Mouse (Mus musculus) spleen, adult 2 months (tissue): ENCODE measurements at regions not wholly inside any gene's neighbourhood (a gene's known extent, or its start where the extent isn't known, plus 50 kb on each side); places are given as distances from the start of the nearest gene placed in this dataset.

Experiments
- DNase-seq, 2 experiments: peaks; one replicate each; pipeline versions ENCODE4 v3.0.0 to v3.0.0-alpha.2; 2012 to 2021; ENCODE audit warnings: low spot score in 2 of 2, low read depth in 1 of 2
- H3K27ac ChIP-seq: fragments of 200-500 bp; 2 replicates; pipeline ENCODE4 v1.5.1; 2012; ENCODE audit warnings: low read length, inconsistent platforms; ENCODE audit not compliant: insufficient read depth
- H3K27me3 ChIP-seq: fragments of 200-500 bp; 2 replicates; pipeline ENCODE4 v1.6.1; 2012; ENCODE audit warnings: mild to moderate bottlenecking, moderate library complexity, low read length, inconsistent platforms; ENCODE audit not compliant: control insufficient read depth, insufficient read depth
- H3K36me3 ChIP-seq: fragments of 200-500 bp; 2 replicates; pipeline ENCODE4 v1.6.1; 2012; ENCODE audit warnings: mild to moderate bottlenecking, low read length, inconsistent platforms; ENCODE audit not compliant: control insufficient read depth, insufficient read depth
- H3K4me1 ChIP-seq: fragments of 200-500 bp; 2 replicates; pipeline ENCODE4 v1.6.1; 2011; ENCODE audit warnings: inconsistent platforms; ENCODE audit not compliant: control insufficient read depth, insufficient read depth, insufficient read length
- H3K4me3 ChIP-seq: fragments of 200-500 bp; 2 replicates; pipeline ENCODE4 v1.5.1; 2011; ENCODE audit warnings: mild to moderate bottlenecking, inconsistent platforms; ENCODE audit not compliant: insufficient read depth, insufficient read length; ENCODE audit errors: extremely low read depth
- CTCF ChIP-seq: fragments of 200-500 bp; IDR thresholded peaks from 2 replicates; pipeline ENCODE4 v1.5.1; 2011; ENCODE audit warnings: mild to moderate bottlenecking, inconsistent platforms; ENCODE audit not compliant: insufficient read depth, insufficient read length, insufficient replicate concordance; ENCODE audit errors: extremely low read depth
- POLR2A ChIP-seq: fragments of 200-500 bp; IDR thresholded peaks from 2 replicates; pipeline ENCODE4 v1.6.1; 2011; ENCODE audit warnings: low read depth, low read length, inconsistent platforms
- WGBS: fragments of 180-500 bp; shearing (Covaris S2); methylation state at CpG from one replicate; pipeline ENCODE4 v1.1.7; 2018; 5-methylcytosine and 5-hydroxymethylcytosine counted together

DNA sequence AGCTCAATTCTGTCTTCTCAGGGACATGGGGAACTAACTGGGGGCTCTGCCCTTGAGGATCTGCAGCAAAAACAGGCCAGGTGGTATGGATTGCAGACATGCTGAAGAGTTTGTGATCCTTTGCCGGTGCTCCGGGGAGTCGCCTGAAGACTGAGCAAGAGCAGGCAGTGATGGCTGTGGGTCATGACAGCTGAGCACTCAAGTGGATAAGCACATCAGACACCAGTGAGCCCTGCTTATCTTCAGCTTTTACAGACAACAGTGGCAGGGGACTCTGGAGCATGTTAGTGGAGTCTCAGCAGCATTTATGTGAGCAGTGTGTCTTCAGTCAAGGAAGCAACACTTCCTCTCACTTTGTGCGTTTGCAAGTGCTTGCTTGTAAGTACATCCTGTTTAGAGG lies 221.1 kb upstream of the Wscd1 start:
- DNase-seq = no peak
- no peaks in the 10 kb centered on the region for H3K36me3 ChIP-seq
- TF ChIP-seq CTCF = no peak
- TF ChIP-seq POLR2A = no peak
- no peaks in the 10 kb centered on the region for H3K4me1 ChIP-seq
- 73% methylated on average over 4 of the region's 4 CpGs for WGBS
- no peaks in the 10 kb centered on the region for H3K27me3 ChIP-seq
- no peak overlapping the region for H3K4me3 ChIP-seq
- H3K27ac ChIP-seq = no peak overlapping the region

DNA sequence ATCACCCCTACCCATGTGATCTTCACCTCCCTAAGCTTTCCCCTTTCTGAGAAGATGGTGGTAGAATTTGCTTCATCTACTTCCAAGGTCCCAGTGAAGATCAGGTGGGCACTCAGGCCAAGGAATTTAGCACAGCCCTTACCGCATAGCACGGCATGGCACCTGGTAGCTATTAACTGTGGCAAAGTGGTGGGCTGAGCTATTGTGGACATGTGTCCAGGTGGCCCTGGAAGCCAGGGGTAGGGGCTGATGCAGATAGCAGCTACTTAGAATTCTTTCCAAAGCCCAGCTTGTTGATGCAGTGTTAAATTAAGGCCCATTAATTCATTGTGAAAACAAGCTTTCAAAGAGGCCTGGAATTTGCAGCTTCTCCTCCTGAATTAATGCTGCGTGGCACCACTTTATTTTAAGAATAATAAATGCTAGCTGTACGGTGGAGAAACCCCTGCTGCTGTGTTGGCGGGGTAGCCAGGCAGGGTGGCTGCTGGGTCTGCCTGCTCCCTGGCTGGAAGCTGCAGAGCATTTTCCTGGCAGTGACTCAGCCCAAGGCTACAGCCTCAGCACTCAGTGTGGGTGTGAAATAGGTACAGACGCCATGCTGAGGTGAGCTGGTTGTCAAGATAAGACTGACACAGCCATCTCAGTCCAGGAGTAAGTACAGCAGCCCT lies 208.4 kb upstream of the Wscd1 start:
- H3K36me3 ChIP-seq = no peaks in the 10 kb centered on the region
- 80% methylated on average over 6 of the region's 6 CpGs for WGBS
- no peak for DNase-seq
- H3K27me3 ChIP-seq = no peaks in the 10 kb centered on the region
- no peak for TF ChIP-seq POLR2A
- no peak for TF ChIP-seq CTCF
- no peak overlapping the region for H3K4me3 ChIP-seq
- H3K27ac ChIP-seq = no peak overlapping the region
- no peaks in the 10 kb centered on the region for H3K4me1 ChIP-seq

DNA sequence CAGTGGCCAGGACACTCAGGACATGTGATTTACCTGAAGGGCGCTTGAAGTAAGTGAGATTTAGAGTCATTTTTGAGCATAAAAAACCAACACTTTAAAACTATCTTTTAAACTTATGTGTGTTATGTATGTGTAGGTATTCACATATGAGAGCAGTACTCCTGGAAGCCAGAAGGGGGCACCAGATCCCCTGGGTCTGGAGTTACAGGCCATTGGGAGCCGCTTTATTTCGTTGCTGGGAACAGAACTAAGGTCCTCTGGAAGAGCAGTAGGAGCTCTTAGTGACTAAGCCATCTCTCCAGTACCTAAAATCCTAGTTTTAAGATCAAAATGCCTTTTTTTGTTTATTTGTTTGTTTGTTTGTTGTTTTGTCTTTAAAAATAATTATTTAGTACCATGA lies 192.3 kb upstream of the Wscd1 start:
- 81% methylated on average over 3 of the region's 3 CpGs for WGBS
- no peaks in the 10 kb centered on the region for H3K27me3 ChIP-seq
- no peak overlapping the region for H3K27ac ChIP-seq
- no peaks in the 10 kb centered on the region for H3K36me3 ChIP-seq
- no peaks in the 10 kb centered on the region for H3K4me1 ChIP-seq
- no peak overlapping the region for H3K4me3 ChIP-seq
- no peak for TF ChIP-seq CTCF
- no peak for TF ChIP-seq POLR2A
- DNase-seq = no peak

DNA sequence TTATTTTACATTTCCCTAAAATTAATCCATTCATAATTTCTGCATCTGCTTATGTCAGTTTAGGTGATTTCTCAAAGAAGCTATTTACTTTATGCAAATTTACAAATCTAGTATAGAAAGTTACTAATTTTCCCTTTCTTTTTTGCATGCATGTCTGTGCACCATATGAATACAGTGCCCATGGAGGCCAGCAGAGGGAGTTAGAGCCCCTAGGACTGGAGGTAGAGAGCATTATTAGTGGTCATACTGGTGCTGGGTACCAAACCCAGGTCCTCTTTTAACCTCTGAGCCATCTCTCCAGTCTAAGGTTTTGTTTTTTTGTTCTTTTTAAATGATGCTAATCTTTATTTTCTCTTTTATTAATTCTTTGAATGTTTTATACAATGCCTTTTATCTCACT lies 184.9 kb upstream of the Wscd1 start:
- TF ChIP-seq POLR2A = no peak
- TF ChIP-seq CTCF = no peak
- DNase-seq = no peak

DNA sequence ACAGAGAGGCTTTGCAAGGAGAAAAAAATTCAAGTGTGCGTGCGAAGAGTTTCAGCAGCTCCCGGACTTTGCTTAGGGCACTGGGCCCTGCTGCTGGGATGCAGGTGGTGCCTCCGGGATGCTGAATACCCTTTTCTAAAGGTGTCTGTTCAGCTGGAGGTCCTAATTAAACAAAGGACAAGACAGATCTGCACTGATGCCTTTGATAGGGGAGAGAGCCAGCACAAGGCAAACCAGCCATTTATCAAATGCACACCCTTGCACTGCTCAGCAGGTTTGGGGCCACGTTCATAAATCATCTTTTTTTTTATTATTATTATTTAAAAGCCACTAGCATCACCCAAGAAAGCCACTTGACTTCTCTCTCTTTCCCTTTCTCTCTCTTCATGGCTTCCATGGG lies 172.9 kb upstream of the Wscd1 start:
- TF ChIP-seq POLR2A (no peak), CTCF (no peak)
- Histone ChIP-seq H3K4me3 (no peak overlapping the region), H3K4me1 (no peaks in the 10 kb centered on the region), H3K27ac (no peak overlapping the region), H3K27me3 (no peaks in the 10 kb centered on the region), H3K36me3 (no peaks in the 10 kb centered on the region)
- WGBS = 85% methylated on average over 5 of the region's 5 CpGs
- no peak for DNase-seq

More for the DNA sequence above, 184.9 kb upstream of the Wscd1 start:
- Histone ChIP-seq H3K27ac (no peak overlapping the region), H3K4me3 (no peak overlapping the region), H3K4me1 (no peaks in the 10 kb centered on the region), H3K36me3 (no peaks in the 10 kb centered on the region), H3K27me3 (no peaks in the 10 kb centered on the region)

DNA sequence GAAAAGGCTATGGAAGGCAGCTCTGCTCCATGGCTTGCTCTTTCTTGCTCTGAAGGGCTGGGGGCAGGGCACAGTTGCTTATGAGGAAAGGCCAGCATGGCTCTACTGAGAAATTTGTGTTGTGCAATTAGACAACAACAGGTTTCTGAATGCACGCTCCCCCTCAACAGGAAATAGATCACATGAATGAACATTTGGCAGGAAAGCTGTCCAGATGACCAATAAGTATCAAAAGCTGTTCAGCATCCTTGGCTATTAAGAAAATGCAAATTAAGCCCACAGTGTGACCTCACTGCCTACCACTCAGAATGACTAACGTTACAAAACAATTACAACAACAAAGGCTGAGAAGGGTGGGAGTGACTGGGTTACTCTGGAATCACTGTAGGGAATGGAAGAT lies 167.9 kb upstream of the Wscd1 start:
- H3K4me3 ChIP-seq = no peak overlapping the region
- DNase-seq = no peak
- 61% methylated on average over 2 of the region's 2 CpGs for WGBS

DNA sequence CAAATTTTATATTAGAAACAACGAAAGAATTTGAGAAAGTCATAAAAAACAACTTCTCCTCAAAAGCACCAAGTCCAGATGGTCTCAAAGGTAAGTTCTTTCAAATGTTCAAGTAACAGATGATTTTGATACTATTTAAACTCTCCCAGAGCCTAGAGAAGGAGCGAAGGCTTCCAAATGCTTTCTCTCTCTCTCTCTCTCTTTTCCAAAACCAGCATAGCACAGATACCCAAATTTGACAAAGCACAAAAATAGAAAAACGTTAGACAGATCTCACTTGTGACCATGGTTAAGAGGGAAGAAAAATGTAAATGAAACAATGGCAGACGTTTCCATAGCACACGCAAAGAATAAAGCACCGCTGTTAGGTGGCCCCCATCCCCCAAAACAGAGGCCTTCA lies 158.7 kb upstream of the Wscd1 start:
- no peaks in the 10 kb centered on the region for H3K4me1 ChIP-seq
- no peak overlapping the region for H3K27ac ChIP-seq
- H3K4me3 ChIP-seq = no peak overlapping the region
- H3K27me3 ChIP-seq = no peaks in the 10 kb centered on the region
- WGBS = 83% methylated on average over 6 of the region's 6 CpGs
- no peaks in the 10 kb centered on the region for H3K36me3 ChIP-seq
- no peak for DNase-seq
- no peak for TF ChIP-seq CTCF
- TF ChIP-seq POLR2A = no peak

More for the DNA sequence above, 167.9 kb upstream of the Wscd1 start:
- no peak for TF ChIP-seq POLR2A
- no peak for TF ChIP-seq CTCF
- Histone ChIP-seq H3K27ac (no peak overlapping the region), H3K4me1 (no peaks in the 10 kb centered on the region), H3K36me3 (no peaks in the 10 kb centered on the region), H3K27me3 (no peaks in the 10 kb centered on the region)
